Mouse (Mus musculus) heart, postnatal 0 days (tissue): ENCODE results near the gene Nmnat3.

Experiments used
- CTCF ChIP-seq: IDR thresholded peaks from 2 replicates; pipeline ENCODE4 v1.5.1; 2016; ENCODE audit warnings: antibody characterized with exemption, control low read depth, low read depth
- EP300 ChIP-seq: IDR thresholded peaks from 2 replicates; pipeline ENCODE4 v1.6.1; 2016; ENCODE audit warnings: antibody characterized with exemption, low read depth

- TF ChIP-seq EP300 (no peak), CTCF (no peak)
Observed at GRCm38 (mm10) chr9:98260210-98260609, 27.0 kb upstream of the Nmnat3 start.
